Mouse (Mus musculus): ENCODE measurements around the gene Ehbp1.

Gene Ehbp1

DNA sequence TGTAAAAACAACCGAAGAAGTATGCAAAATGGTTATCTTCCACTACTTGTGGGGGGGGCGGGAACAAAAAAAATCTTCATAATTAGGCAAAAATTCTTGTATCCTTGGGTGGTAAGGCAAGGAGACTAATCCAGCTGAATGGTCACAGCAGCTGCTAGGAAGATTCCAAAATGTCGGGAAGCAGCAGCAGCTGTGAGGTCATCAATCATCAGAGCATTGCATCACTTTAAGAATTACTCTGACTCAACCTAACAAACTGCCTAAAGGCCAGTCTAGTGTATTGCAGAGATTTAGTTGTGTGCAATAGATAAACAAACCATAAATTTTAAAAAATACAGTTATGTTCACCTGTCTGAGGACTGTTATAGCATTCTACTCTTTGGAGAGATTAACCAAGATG lies 368.5 kb downstream of the Ehbp1 start:
- no peak for DNase-seq (ENCODE audit: low read depth, low spot score)

DNA sequence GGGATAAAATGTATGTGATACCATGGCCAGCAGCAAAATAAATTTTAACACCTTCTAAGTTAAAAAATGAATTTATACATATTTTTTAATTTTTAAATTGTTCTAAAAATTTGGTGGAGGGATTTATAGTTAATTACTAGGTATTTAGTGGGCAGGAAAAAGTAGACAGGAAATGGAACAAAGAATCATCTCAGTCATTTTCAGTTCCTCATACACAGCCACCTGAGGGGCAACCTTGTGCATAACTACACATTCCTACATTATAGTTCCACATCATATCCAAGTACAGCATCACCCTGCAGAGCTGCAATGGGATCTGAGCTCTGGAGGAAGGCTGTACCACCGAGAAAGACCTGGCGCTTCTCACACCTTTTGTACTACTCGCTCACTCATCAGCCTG lies 373.2 kb downstream of the Ehbp1 start:
- DNase-seq (ENCODE audit: low read depth, low spot score) = no peak

Data from embryo, embryonic 11.5 days (tissue).